In genomic region chr12:91877646-91878045, GRCm38 (mm10) we compare ENCODE assay signal across 7 mouse cellular contexts. TPM values are rescaled to one million over a fixed set of nuclear protein-coding genes. Genes with fewer than 3 reads are reported as not detected.
DNase-seq lines count a peak whose midpoint lies in the region; ATAC-seq lines count a peak whose summit lies in the region.

No protein-coding gene starts in this region.

- WGBS in neural tube, embryonic 11.5 days, result 51% methylated on average over 5 of the region's 5 CpGs
- 33% methylated on average over 5 of the region's 5 CpGs for WGBS in hindbrain, embryonic 15.5 days
- 49% methylated on average over 5 of the region's 5 CpGs for WGBS in liver, embryonic 11.5 days

- no peaks in the 10 kb centered on the region for H3K9me3 ChIP-seq in neural tube, embryonic 11.5 days (ENCODE audit: control insufficient read depth, low read length)
- no peaks in the 10 kb centered on the region for H3K9me3 ChIP-seq in hindbrain, embryonic 15.5 days
- H3K9me3 ChIP-seq in liver, embryonic 11.5 days (ENCODE audit: control insufficient read depth, low read length), result no peaks in the 10 kb centered on the region

- H3K27me3 ChIP-seq in neural tube, embryonic 11.5 days (ENCODE audit: control insufficient read depth, insufficient read depth, low read length), result no peaks in the 10 kb centered on the region
- no peaks in the 10 kb centered on the region for H3K27me3 ChIP-seq in hindbrain, embryonic 15.5 days
- H3K27me3 ChIP-seq in liver, embryonic 11.5 days (replicated peaks; ENCODE audit: control insufficient read depth, insufficient read depth, low read length), result no peaks in the 10 kb centered on the region

- H3K9ac ChIP-seq in neural tube, embryonic 11.5 days (ENCODE audit: low read length), result no peak overlapping the region
- no peak overlapping the region for H3K9ac ChIP-seq in hindbrain, embryonic 15.5 days
- no peak overlapping the region for H3K9ac ChIP-seq in liver, embryonic 11.5 days (ENCODE audit: low read depth, low read length)

- H3K4me1 ChIP-seq in neural tube, embryonic 11.5 days (ENCODE audit: control insufficient read depth, insufficient read depth, low read length), result no peaks in the 10 kb centered on the region; the same call in 1 of the 2 replicates
- peaks cover 12% of the 10 kb centered on the region for H3K4me1 ChIP-seq in hindbrain, embryonic 15.5 days (replicated peaks)
- no peaks in the 10 kb centered on the region; the same call in 1 of the 2 replicates for H3K4me1 ChIP-seq in liver, embryonic 11.5 days (replicated peaks; ENCODE audit: control insufficient read depth, insufficient read depth, low read length)

- H3K27ac ChIP-seq in neural tube, embryonic 11.5 days (ENCODE audit: low read depth, low read length), result no peak overlapping the region
- H3K27ac ChIP-seq in hindbrain, embryonic 15.5 days (replicated peaks), result no peak overlapping the region
- no peak overlapping the region for H3K27ac ChIP-seq in liver, embryonic 11.5 days (ENCODE audit: low read depth, low read length)

- H3K4me3 ChIP-seq in neural tube, embryonic 11.5 days (ENCODE audit: low read depth, low read length), result no peak overlapping the region
- H3K4me3 ChIP-seq in hindbrain, embryonic 15.5 days, result no peak overlapping the region
- no peak overlapping the region for H3K4me3 ChIP-seq in liver, embryonic 11.5 days (ENCODE audit: low read depth, low read length)

- peak; percentile 33 for DNase-seq in neural tube, embryonic 11.5 days (ENCODE audit: low spot score)
- no peak for DNase-seq in neural tube, embryonic 10.5 days (ENCODE audit: extremely low spot score, low spot score)
- peak; percentile 23 for DNase-seq in T-cell, adult 2 months (ENCODE audit: low spot score)
- DNase-seq in cerebellum, postnatal 36 days, result peak; percentile 38 to 45
- no peak for DNase-seq in liver, embryonic 11.5 days (ENCODE audit: low spot score)
- DNase-seq in retina, postnatal 1 day, result peak; percentile 72

- H3K4me2 ChIP-seq in neural tube, embryonic 11.5 days (ENCODE audit: low read depth), result no peak overlapping the region
- H3K4me2 ChIP-seq in hindbrain, embryonic 15.5 days, result no peak overlapping the region; the same call in 1 of the 2 replicates
- H3K4me2 ChIP-seq in liver, embryonic 11.5 days, result no peak overlapping the region

- no peaks in the 10 kb centered on the region for H3K36me3 ChIP-seq in neural tube, embryonic 11.5 days (ENCODE audit: control insufficient read depth, insufficient read depth, low read length)
- H3K36me3 ChIP-seq in hindbrain, embryonic 15.5 days, result no peaks in the 10 kb centered on the region
- no peaks in the 10 kb centered on the region for H3K36me3 ChIP-seq in liver, embryonic 11.5 days (ENCODE audit: control insufficient read depth, insufficient read depth, low read length)

- no peak for ATAC-seq in neural tube, embryonic 11.5 days (ENCODE audit: insufficient read depth, low FRiP score, low TSS enrichment)
- ATAC-seq in hindbrain, embryonic 15.5 days (ENCODE audit: low FRiP score, low read depth), result peak; percentile 69; the same call in 1 of the 2 replicates
- ATAC-seq in liver, embryonic 11.5 days (replicated peaks; ENCODE audit: low FRiP score), result 0 out of 2 replicates have a peak, but pooled peaks have one; percentile 32

RNA-seq across cellular contexts. Expression of gene Sel1l, which starts 28.7 kb away (rescaled TPM):
- polyA plus RNA-seq in neural tube, embryonic 11.5 days (2014; fragmentation: Nextera tagmentation; extraction: Ambion mirVana), result 92.1 and 98.1 TPM in 2 replicates
- polyA plus RNA-seq in hindbrain, embryonic 15.5 days (2015; fragmentation: Nextera tagmentation; extraction: Ambion mirVana), result 92.0 and 100 TPM in 2 replicates
- 67.1 and 71.5 TPM in 2 replicates for polyA plus RNA-seq in liver, embryonic 11.5 days (2014; fragmentation: Nextera tagmentation; extraction: Ambion mirVana)

Comparison
In these comparisons a context has a peak if more than half of its experiments do, and no peak if none do; other contexts are left out.
1. DNase-seq: peak in neural tube, embryonic 11.5 days (single experiment), T-cell, adult 2 months (single experiment), cerebellum, postnatal 36 days (2 of 2) and retina, postnatal 1 day (single experiment); none in neural tube, embryonic 10.5 days (single experiment) and liver, embryonic 11.5 days (single experiment).